Mouse (Mus musculus) layer of hippocampus, postnatal 14 days (tissue): ENCODE measurements around the gene Lrrc3b. TPM values are rescaled to one million over a fixed set of nuclear protein-coding genes. Genes with fewer than 3 reads are reported as not detected.
A peak's percentile ranks its signal among the peaks of the same experiment; 100 is the strongest.

Experiments
- DNase-seq, 2 experiments: peaks; one replicate each; pipeline ENCODE4 v3.0.0; 2021 to 2022; ENCODE audit warnings: low spot score in 2 of 2, mixed read lengths in 1 of 2
- total RNA-seq, 2 experiments: library from RNA; stranded (reverse); gene quantifications; 2 replicates each; pipeline ENCODE4 v1.2.3; 2021

Gene Lrrc3b
- total RNA-seq, 2 experiments from 2014 or later, result 7.5 to 8.0 TPM

GRCm38 (mm10) chr14:15333130-15333529 is 105.7 kb downstream of the Lrrc3b start:
- DNase-seq, result no peak

- DNase-seq, result no peak
These were observed 107.4 kb downstream of the Lrrc3b start for GRCm38 (mm10) chr14:15331370-15331769.

GRCm38 (mm10) chr14:15330155-15330554 is 108.6 kb downstream of the Lrrc3b start:
- DNase-seq, result no peak

- no peak for DNase-seq
These were observed 112.9 kb downstream of the Lrrc3b start for GRCm38 (mm10) chr14:15325872-15326271.

GRCm38 (mm10) chr14:15322441-15323123 is 116.2 kb downstream of the Lrrc3b start:
- no peak for DNase-seq

- no peak for DNase-seq
These were observed 119.3 kb downstream of the Lrrc3b start for GRCm38 (mm10) chr14:15319399-15319915.

GRCm38 (mm10) chr14:15308576-15308975 is 130.2 kb downstream of the Lrrc3b start:
- DNase-seq, result peak; percentile 4 to 37
